Mouse (Mus musculus) liver, embryonic 14.5 days (tissue): Measurements from ENCODE around the gene Rps12-ps3. TPM values are rescaled to one million over a fixed set of nuclear protein-coding genes. Genes with fewer than 3 reads are reported as not detected.

Experiments used
- ATAC-seq: fragments of 200-750 bp; cut with Nextera tagmentation; 2 replicates; pipeline ENCODE4 v1.8.0; 2017; ENCODE audit warnings: moderate number of reproducible peaks, mild to moderate bottlenecking, moderate library complexity; ENCODE audit not compliant: insufficient read depth
- DNase-seq, 3 experiments: peaks; one replicate each; pipeline ENCODE4 v3.0.0-alpha.2; 2012 to 2013; ENCODE audit warnings: low read depth in 3 of 3, low spot score in 3 of 3
- H3K27ac ChIP-seq: fragments of 300-500 bp; sonication (generic); 2 replicates; pipeline ENCODE4 v1.5.1; 2014; ENCODE audit warnings: moderate library complexity, mild to moderate bottlenecking, control low read depth, inconsistent platforms
- H3K27me3 ChIP-seq: fragments of 300-500 bp; sonication (generic); 2 replicates; pipeline ENCODE4 v1.6.1; 2014; ENCODE audit warnings: mild to moderate bottlenecking, low read length, moderate library complexity; ENCODE audit not compliant: control insufficient read depth, insufficient read depth
- H3K36me3 ChIP-seq: fragments of 300-500 bp; sonication (generic); replicated peaks from 2 replicates; pipeline ENCODE4 v1.6.1; 2014; ENCODE audit warnings: low read depth; ENCODE audit not compliant: control insufficient read depth, insufficient read depth
- H3K4me1 ChIP-seq, 2 experiments: fragments of 200-500 bp in 1 of 2; fragments of 300-500 bp in 1 of 2; sonication (generic) in 1 of 2; replicated peaks; 2 replicates each; pipeline ENCODE4 v1.6.1; 2012 to 2014; ENCODE audit warnings: antibody characterized with exemption in 1 of 2, inconsistent platforms in 1 of 2, low read length in 1 of 2; ENCODE audit not compliant: control insufficient read depth in 2 of 2, insufficient read depth in 2 of 2
- H3K4me2 ChIP-seq: fragments of 300-500 bp; sonication (generic); 2 replicates; pipeline ENCODE4 v1.6.1; 2014; ENCODE audit warnings: low read depth, mild to moderate bottlenecking, control low read depth, moderate library complexity
- H3K4me3 ChIP-seq, 2 experiments: fragments of 200-500 bp in 1 of 2; fragments of 300-500 bp in 1 of 2; sonication (generic) in 1 of 2; 2 replicates each; pipeline ENCODE4 v1.5.1; 2012 to 2014; ENCODE audit warnings: low read depth in 2 of 2, low read length in 2 of 2, mild to moderate bottlenecking in 2 of 2, control low read depth in 1 of 2, inconsistent platforms in 1 of 2, moderate library complexity in 1 of 2; ENCODE audit not compliant: insufficient read depth in 1 of 2
- H3K9ac ChIP-seq: fragments of 300-500 bp; sonication (generic); replicated peaks from 2 replicates; pipeline ENCODE4 v1.6.1; 2014; ENCODE audit warnings: mild to moderate bottlenecking, control low read depth, moderate library complexity
- H3K9me3 ChIP-seq: fragments of 300-500 bp; sonication (generic); 2 replicates; pipeline ENCODE4 v1.6.1; 2016; ENCODE audit warnings: low read length, mixed read lengths; ENCODE audit not compliant: control insufficient read depth
- CTCF ChIP-seq: IDR thresholded peaks from 2 replicates; pipeline ENCODE4 v1.5.1; 2016; ENCODE audit warnings: antibody characterized with exemption, low read depth, control low read depth
- EP300 ChIP-seq: IDR thresholded peaks from 2 replicates; pipeline ENCODE4 v1.6.1; 2016; ENCODE audit warnings: antibody characterized with exemption, low read depth
- WGBS: fragments of 180-500 bp; shearing (Covaris S2); extraction: QIAGEN DNeasy Blood & Tissue Kit; methylation state at CpG from one replicate; pipeline ENCODE4 v1.1.7; 2014; ENCODE audit not compliant: insufficient replicate concordance; 5-methylcytosine and 5-hydroxymethylcytosine counted together
- polyA plus RNA-seq, 2 experiments: library from polyadenylated mRNA; depleted of rRNA in 1 of 2; stranded (reverse) in 1 of 2; unstranded in 1 of 2; fragments of >200 nt; fragmentation: Nextera tagmentation in 1 of 2; extraction: Ambion mirVana in 1 of 2; gene quantifications; 2 replicates each; pipeline versions ENCODE4 v1.2.1 to v1.2.3; 2012 to 2014

Gene Rps12-ps3
- 113 and 165 TPM in 2 replicates for polyA plus RNA-seq (2012; rRNA removed)
- polyA plus RNA-seq (2014; fragmentation: Nextera tagmentation; extraction: Ambion mirVana) = 31.8 and 35.3 TPM in 2 replicates

GRCm38 (mm10) chr19:59321990-59322389, at the start of gene Rps12-ps3:
TSS of gene Rps12-ps3 (plus strand) at chr19:59322290.
- 94% methylated on average over 13 of the region's 14 CpGs for WGBS
- no peak for ATAC-seq
- Histone ChIP-seq H3K9ac (no peak within 1 kb of the TSS), H3K36me3 (peaks cover 8% of the 10 kb centered on the region), H3K27ac (no peak within 1 kb of the TSS), H3K9me3 (no peaks in the 10 kb centered on the region), H3K27me3 (no peaks in the 10 kb centered on the region), H3K4me3 (no peak within 1 kb of the TSS), H3K4me1 (no peaks in the 10 kb centered on the region; a peak in 1 of 4 replicates), H3K4me2 (no peak within 1 kb of the TSS)
- no peak for TF ChIP-seq EP300
- DNase-seq = no peak

GRCm38 (mm10) chr19:59273190-59273589, 48.9 kb upstream of the Rps12-ps3 start:
- Histone ChIP-seq H3K27me3 (no peaks in the 10 kb centered on the region), H3K4me3 (no peak overlapping the region), H3K4me2 (no peak overlapping the region), H3K9ac (no peak overlapping the region), H3K36me3 (no peaks in the 10 kb centered on the region), H3K4me1 (no peaks in the 10 kb centered on the region), H3K27ac (no peak overlapping the region), H3K9me3 (no peaks in the 10 kb centered on the region)
- TF ChIP-seq EP300 = no peak
- no peak for TF ChIP-seq CTCF
- DNase-seq (no peak), ATAC-seq (no peak)
- WGBS = 64% methylated on average over 7 of the region's 7 CpGs

DNA sequence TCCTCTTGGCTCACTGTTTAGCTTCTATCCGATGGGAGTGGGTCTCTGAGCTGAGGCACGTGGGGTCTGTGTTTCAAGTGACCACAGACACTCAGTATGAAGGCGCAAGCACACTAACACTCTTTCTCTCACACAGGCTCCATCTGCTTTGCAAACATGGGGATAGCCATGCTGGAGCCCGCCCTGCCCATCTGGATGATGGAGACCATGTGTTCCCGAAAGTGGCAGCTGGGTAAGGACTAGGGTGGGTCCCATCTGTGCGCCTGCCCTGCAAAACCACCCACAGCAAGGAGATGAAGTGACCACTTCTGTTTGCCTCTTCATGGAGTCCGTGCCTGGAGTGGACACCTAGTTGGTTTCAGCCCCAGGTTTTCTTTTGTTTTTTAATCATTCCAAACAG, 45.7 kb upstream of the Rps12-ps3 start:
- Histone ChIP-seq H3K4me2 (no peak overlapping the region), H3K4me3 (no peak overlapping the region), H3K9me3 (no peaks in the 10 kb centered on the region), H3K27ac (no peak overlapping the region), H3K9ac (no peak overlapping the region), H3K27me3 (no peaks in the 10 kb centered on the region), H3K4me1 (no peaks in the 10 kb centered on the region), H3K36me3 (no peaks in the 10 kb centered on the region)
- TF ChIP-seq EP300 = no peak
- TF ChIP-seq CTCF = no peak
- DNase-seq (no peak), ATAC-seq (no peak)
- WGBS = 75% methylated on average over 7 of the region's 7 CpGs

DNA sequence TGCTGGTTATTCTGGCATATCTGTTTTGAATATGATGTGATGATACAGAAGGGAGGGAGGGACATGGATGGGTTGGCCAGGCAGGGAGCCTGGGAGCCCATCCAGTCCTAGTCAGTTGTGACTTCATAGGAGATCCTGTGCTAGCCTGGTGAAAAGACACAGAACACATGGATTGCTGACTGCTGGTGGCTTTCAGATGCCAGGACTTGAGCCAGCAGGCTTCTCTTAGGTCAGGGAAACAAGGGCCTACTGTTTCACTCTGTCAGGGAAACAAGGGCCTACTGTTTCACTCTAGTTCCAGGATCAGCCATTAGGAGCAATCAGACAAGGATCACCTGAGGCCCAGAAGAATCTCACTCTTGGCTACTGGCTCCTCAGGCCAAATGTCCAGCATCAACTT, 41.2 kb upstream of the Rps12-ps3 start:
- no peaks in the 10 kb centered on the region for H3K9me3 ChIP-seq
- no peak for ATAC-seq
- H3K27me3 ChIP-seq = no peaks in the 10 kb centered on the region
- no peaks in the 10 kb centered on the region for H3K4me1 ChIP-seq
- no peak for DNase-seq
- H3K4me3 ChIP-seq = no peak overlapping the region
- no peak overlapping the region for H3K9ac ChIP-seq
- no peak overlapping the region for H3K4me2 ChIP-seq
- H3K27ac ChIP-seq = no peak overlapping the region
- TF ChIP-seq CTCF (no peak), EP300 (no peak)
- no peaks in the 10 kb centered on the region for H3K36me3 ChIP-seq

GRCm38 (mm10) chr19:59282001-59282400, 40.1 kb upstream of the Rps12-ps3 start:
- ATAC-seq (no peak), DNase-seq (no peak)
- Histone ChIP-seq H3K27me3 (no peaks in the 10 kb centered on the region), H3K4me3 (no peak overlapping the region), H3K27ac (no peak overlapping the region), H3K9me3 (no peaks in the 10 kb centered on the region), H3K4me2 (no peak overlapping the region), H3K9ac (no peak overlapping the region), H3K36me3 (no peaks in the 10 kb centered on the region), H3K4me1 (no peaks in the 10 kb centered on the region)
- TF ChIP-seq EP300 = no peak
- TF ChIP-seq CTCF = no peak
- WGBS = 75% methylated on average over 3 of the region's 3 CpGs
